Mouse (Mus musculus) liver, embryonic 16.5 days (tissue): ENCODE measurements around the gene Olfr370. TPM values are rescaled to one million over a fixed set of nuclear protein-coding genes. Genes with fewer than 3 reads are reported as not detected.
A peak's percentile ranks its signal among the peaks of the same experiment; 100 is the strongest.
"Not testable (repeated sequence)": the region's sequence is repeated elsewhere in the genome, so short reads cannot be mapped to it uniquely, and the experiment has no call there.

Experiments used
- ATAC-seq: fragments of 200-750 bp; cut with Nextera tagmentation; 2 replicates; pipeline ENCODE4 v1.8.0; 2017; ENCODE audit warnings: low read depth, mild to moderate bottlenecking, moderate number of reproducible peaks, moderate library complexity
- H3K27ac ChIP-seq: fragments of 300-500 bp; sonication (generic); 2 replicates; pipeline ENCODE4 v1.5.1; 2014; ENCODE audit warnings: mild to moderate bottlenecking, low read length
- H3K27me3 ChIP-seq: fragments of 300-500 bp; sonication (generic); 2 replicates; pipeline ENCODE4 v1.6.1; 2014; ENCODE audit warnings: low read depth, low read length, mixed read lengths; ENCODE audit not compliant: control insufficient read depth, insufficient read depth
- H3K36me3 ChIP-seq: fragments of 300-500 bp; sonication (generic); 2 replicates; pipeline ENCODE4 v1.6.1; 2014; ENCODE audit warnings: mild to moderate bottlenecking; ENCODE audit not compliant: control insufficient read depth, insufficient read depth
- H3K4me1 ChIP-seq: fragments of 300-500 bp; sonication (generic); 2 replicates; pipeline ENCODE4 v1.6.1; 2014; ENCODE audit warnings: low read depth, low read length, mixed read lengths; ENCODE audit not compliant: control insufficient read depth
- H3K4me2 ChIP-seq: fragments of 300-500 bp; sonication (generic); 2 replicates; pipeline ENCODE4 v1.6.1; 2014; ENCODE audit warnings: low read depth, low read length, mixed read lengths
- H3K4me3 ChIP-seq: fragments of 300-500 bp; sonication (generic); 2 replicates; pipeline ENCODE4 v1.5.1; 2014; ENCODE audit warnings: low read depth, mild to moderate bottlenecking, low read length
- H3K9ac ChIP-seq: fragments of 300-500 bp; sonication (generic); 2 replicates; pipeline ENCODE4 v1.6.1; 2014; ENCODE audit warnings: low read depth, low read length
- H3K9me3 ChIP-seq: fragments of 300-500 bp; sonication (generic); replicated peaks from 2 replicates; pipeline ENCODE4 v1.6.1; 2016; ENCODE audit warnings: low read length; ENCODE audit not compliant: control insufficient read depth
- whole genome bisulfite sequencing: fragments of 180-500 bp; shearing (Covaris S2); extraction: QIAGEN DNeasy Blood & Tissue Kit; methylation state at CpG from one replicate; pipeline ENCODE4 v1.1.7; 2014; ENCODE audit not compliant: insufficient replicate concordance; 5-methylcytosine and 5-hydroxymethylcytosine counted together
- polyA plus RNA-seq: library from polyadenylated mRNA; unstranded; fragments of >200 nt; fragmentation: Nextera tagmentation; extraction: Ambion mirVana; gene quantifications from 2 replicates; pipeline ENCODE4 v1.2.1, GENCODE M21; 2015

Olfr370 gene
- polyA plus RNA-seq, 1 experiment from 2014 or later = not detected

DNA sequence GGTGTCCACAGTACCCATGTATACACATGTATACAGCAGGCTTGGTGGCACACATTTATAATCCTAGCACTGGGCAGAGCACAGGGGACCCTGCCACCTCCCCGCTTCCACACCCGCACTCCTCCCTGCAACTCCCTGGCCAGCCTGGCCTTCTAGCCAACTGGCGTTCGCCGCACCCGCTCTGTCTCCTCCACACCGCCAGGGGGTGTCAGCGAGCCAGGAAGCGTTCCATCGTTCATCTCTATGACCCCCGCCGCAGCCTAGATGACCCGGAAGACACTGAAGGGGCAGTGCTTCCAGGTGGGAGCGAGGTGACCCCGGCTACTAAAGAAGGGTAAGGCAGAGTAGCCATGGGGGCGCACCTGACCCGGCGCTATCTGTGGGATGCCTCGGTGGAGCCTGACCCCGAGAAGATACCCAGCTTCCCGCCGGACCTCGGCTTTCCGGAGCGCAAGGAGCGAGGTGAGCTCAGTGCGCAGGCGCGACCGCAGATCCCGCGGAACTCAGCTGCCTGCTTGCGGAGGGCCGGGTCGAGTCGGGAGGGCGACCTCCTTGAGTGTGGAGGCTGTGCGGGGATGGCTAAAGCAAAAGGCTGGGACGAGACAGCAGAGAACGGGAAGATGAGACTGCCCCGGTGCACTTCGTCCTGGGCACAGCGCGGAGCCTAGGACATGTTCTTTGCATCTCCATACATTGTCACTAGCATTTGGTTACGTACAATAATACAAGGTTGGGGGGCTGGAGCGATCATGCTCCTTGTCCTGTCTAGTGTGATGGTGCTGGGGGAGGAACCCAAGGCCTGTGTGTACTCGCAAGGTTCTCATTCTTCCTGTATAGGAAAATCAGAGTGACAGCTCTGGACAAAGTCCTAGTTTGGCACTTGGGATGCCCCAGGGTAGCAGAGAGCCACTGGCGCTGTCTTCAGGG, 31.2 kb downstream of the Olfr370 start, which contains the start of gene Ndufb7:
TSS of gene Ndufb7 (plus strand) at position 203 of the 927 bp plus-strand sequence.
- Histone ChIP-seq H3K4me2 (peak within 1 kb of the TSS; percentile 88), H3K27ac (peak within 1 kb of the TSS; percentile 82), H3K4me1 (peaks cover 44% of the 10 kb centered on the region), H3K9ac (peak within 1 kb of the TSS; percentile 90), H3K9me3 (no peaks in the 10 kb centered on the region), H3K4me3 (peak within 1 kb of the TSS; percentile 91), H3K27me3 (no peaks in the 10 kb centered on the region), H3K36me3 (peaks cover 9% of the 10 kb centered on the region)
- peak; percentile 82 for ATAC-seq
- WGBS = under 1% methylated on average over 48 of the region's 48 CpGs

DNA sequence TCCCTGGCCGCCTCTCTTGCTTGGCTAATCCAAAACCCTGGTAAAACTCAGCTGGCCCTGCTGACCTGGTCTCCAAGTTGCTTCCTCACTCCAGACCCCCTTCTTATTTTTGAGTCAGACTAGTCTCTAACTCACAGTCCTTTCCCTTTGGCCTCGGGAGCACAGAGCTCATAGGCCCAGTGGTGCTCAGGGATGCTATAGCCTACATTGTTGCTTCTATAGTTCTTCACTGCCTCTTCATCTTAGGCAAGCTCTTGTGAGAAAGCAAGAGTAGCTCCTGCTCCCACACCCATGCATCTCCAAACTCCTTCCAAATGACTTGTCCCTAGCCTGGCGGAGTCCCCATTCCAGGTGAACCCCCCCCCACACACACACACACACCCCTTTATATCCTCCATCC, 32.1 kb downstream of the Olfr370 start:
- Histone ChIP-seq H3K4me3 (peak overlapping the region; percentile 91), H3K36me3 (peaks cover 18% of the 10 kb centered on the region), H3K9ac (peak overlapping the region; percentile 90), H3K27me3 (no peaks in the 10 kb centered on the region), H3K9me3 (no peaks in the 10 kb centered on the region), H3K4me2 (peak overlapping the region; percentile 88), H3K4me1 (peaks cover 35% of the 10 kb centered on the region), H3K27ac (no peak overlapping the region)
- ATAC-seq = no peak
- 54% methylated on average over 3 of the region's 3 CpGs for WGBS

DNA sequence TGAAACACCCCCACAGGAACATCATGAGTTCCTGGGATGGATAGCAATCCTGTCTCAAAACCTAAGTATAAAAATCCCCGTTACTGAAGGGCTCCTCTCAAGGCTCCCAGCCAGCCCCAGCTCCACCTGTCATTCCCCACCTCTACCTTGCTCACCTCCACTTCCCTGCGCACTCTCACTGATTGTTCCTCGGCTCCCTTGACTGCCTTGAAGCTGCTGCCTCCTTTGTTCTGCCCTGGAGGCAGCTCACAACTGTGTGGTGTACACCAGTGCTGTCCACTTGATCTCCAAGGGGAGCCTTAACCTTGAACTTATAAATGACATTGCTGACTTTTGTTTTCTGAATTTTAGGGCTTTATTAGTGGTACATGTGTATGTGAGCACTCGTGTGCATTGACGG, 32.5 kb downstream of the Olfr370 start:
- Histone ChIP-seq H3K9ac (no peak overlapping the region), H3K36me3 (peaks cover 18% of the 10 kb centered on the region), H3K4me2 (no peak overlapping the region), H3K27ac (no peak overlapping the region), H3K27me3 (no peaks in the 10 kb centered on the region), H3K4me1 (peaks cover 30% of the 10 kb centered on the region), H3K4me3 (no peak overlapping the region), H3K9me3 (no peaks in the 10 kb centered on the region)
- WGBS = 64% methylated on average over 5 of the region's 5 CpGs
- ATAC-seq = no peak

DNA sequence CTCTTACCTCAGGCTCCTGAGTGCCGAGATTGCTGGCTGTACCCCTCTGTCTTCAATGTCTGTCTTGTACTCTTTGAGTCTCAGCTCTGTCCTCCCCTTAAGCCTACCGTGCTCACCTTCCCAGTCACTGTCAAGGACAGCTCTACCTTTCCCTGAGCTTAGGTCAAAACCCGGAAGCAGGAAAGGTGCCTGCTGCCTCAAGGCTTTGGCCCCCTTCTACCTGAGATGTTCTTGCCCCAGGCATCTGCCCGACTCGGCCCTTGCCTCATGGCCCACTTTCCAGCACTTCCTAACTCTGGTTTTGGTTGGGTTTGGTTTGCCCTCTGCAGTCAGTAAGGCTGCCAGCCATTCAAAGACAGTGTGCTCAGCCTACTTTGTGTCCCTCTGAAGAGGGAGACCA, 33.2 kb downstream of the Olfr370 start:
- Histone ChIP-seq H3K4me1 (peaks cover 29% of the 10 kb centered on the region), H3K4me3 (no peak overlapping the region), H3K4me2 (no peak overlapping the region)

DNA sequence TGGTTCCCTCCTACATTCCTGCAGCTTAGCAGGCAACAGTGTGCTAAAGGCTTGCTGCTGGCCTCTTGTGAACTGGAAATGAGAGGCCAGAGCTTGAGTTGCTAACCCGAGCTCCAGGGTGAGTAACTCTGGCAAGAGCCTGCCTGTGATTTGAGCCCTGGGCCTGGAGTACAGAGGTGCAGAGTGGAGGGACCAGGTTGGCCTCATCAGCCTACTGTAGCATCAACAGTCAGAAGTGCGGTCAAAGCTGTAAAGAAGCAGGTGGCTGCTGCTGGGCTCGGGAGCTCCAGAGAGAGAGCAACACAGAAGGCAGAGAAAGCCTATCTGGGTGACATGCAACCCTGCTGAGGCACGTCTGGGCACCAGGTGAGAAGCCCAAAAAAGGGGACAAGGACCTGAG, 33.6 kb downstream of the Olfr370 start:
- H3K27me3 ChIP-seq = no peaks in the 10 kb centered on the region
- H3K4me1 ChIP-seq = peaks cover 29% of the 10 kb centered on the region
- no peak overlapping the region for H3K4me3 ChIP-seq
- H3K9me3 ChIP-seq = no peaks in the 10 kb centered on the region
- H3K36me3 ChIP-seq = peaks cover 18% of the 10 kb centered on the region
- no peak overlapping the region for H3K4me2 ChIP-seq
- 77% methylated on average over 4 of the region's 4 CpGs for WGBS
- H3K9ac ChIP-seq = no peak overlapping the region
- no peak for ATAC-seq
- H3K27ac ChIP-seq = no peak overlapping the region

More for the DNA sequence above, 33.2 kb downstream of the Olfr370 start:
- Histone ChIP-seq H3K27me3 (no peaks in the 10 kb centered on the region), H3K9me3 (no peaks in the 10 kb centered on the region), H3K27ac (no peak overlapping the region), H3K9ac (no peak overlapping the region), H3K36me3 (peaks cover 18% of the 10 kb centered on the region)
- ATAC-seq = no peak
- WGBS = 66% methylated on average over 5 of the region's 5 CpGs

DNA sequence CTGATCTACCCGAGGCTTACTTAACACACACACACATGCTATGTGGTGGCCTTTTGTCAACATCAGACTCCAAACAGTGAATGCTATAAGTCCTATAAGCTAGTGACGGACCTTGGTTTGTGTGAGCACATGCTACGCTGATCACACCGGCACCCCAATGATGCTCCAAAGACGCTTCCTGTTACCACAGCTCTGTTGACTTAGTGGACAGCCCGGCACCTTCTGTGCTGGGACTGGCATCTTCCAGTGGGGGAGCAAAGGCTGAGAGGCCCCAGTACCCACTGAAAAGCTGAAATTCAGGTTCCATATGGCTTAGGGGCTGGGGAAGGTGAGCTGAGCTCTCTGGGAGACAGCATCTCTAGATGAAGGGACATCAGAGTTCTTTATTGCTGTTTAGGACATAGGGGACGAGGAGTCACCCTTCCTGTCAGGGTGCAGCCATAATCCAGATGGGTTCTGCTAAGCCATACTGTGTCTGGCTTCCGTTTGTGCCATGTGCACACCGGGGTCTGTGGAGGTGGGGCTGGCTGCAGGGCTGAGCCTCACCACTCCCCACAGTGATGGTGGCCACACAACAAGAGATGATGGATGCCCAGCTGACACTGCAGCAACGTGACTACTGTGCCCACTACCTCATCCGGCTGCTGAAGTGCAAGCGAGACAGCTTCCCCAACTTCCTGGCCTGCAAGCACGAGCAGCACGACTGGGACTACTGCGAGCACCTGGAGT, 34.9 kb downstream of the Olfr370 start:
- no peak overlapping the region for H3K9ac ChIP-seq
- no peak overlapping the region for H3K4me3 ChIP-seq
- H3K9me3 ChIP-seq = no peaks in the 10 kb centered on the region
- WGBS = 73% methylated on average over 15 of the region's 15 CpGs
- no peak overlapping the region for H3K27ac ChIP-seq
- peaks cover 25% of the 10 kb centered on the region for H3K4me1 ChIP-seq
- ATAC-seq = no peak
- H3K36me3 ChIP-seq = peaks cover 18% of the 10 kb centered on the region
- no peaks in the 10 kb centered on the region for H3K27me3 ChIP-seq
- H3K4me2 ChIP-seq = no peak overlapping the region

DNA sequence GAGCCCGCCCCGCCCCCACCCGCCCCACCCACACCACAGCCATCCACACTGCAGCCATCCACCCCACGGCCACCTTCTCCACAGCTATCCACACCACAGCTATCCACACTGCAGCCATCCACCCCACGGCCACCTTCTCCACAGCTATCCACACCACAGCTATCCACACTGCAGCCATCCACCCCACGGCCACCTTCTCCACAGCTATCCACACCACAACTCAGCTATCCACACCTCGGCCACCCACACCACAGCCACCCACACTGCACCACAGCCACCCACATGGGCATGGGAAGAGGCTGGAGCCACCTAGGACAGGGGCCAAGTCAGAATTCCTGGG, 35.4 kb downstream of the Olfr370 start:
- not testable (repeated sequence) for H3K27me3 ChIP-seq, H3K4me3 ChIP-seq, H3K9ac ChIP-seq, H3K27ac ChIP-seq, H3K4me2 ChIP-seq, ATAC-seq, H3K9me3 ChIP-seq
- WGBS = 71% methylated on average over 5 of the region's 7 CpGs
- H3K4me1 ChIP-seq = peaks cover 22% of the 10 kb centered on the region
- peaks cover 18% of the 10 kb centered on the region for H3K36me3 ChIP-seq

DNA sequence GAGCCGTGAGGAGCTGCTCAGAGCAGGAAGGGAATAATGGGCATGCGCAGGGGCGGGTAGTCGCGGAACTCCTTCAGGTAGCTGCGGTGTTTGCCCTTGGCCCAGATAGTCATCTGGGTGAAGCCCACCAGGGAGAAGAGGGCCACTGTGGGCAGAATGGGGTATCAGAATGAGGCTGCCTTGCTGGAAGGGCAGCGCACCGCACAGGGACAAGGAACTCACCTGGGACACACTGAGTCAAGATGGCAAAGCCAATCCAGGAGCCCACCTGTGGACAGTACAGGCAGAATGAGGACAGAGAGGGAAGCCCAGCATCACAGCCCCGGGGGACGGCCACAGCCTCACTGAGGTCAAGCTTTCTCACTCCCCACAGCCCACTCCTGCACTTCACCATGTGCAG, 36.2 kb downstream of the Olfr370 start:
- no peaks in the 10 kb centered on the region for H3K9me3 ChIP-seq
- H3K9ac ChIP-seq = no peak overlapping the region
- 89% methylated on average over 10 of the region's 10 CpGs for WGBS
- H3K4me2 ChIP-seq = no peak overlapping the region
- no peak overlapping the region for H3K27ac ChIP-seq
- no peak overlapping the region; the same call in 1 of the 2 replicates for H3K4me3 ChIP-seq
- H3K4me1 ChIP-seq = peaks cover 21% of the 10 kb centered on the region
- no peak for ATAC-seq
- peaks cover 18% of the 10 kb centered on the region for H3K36me3 ChIP-seq
- H3K27me3 ChIP-seq = no peaks in the 10 kb centered on the region
